12 mouse cellular contexts compared by ENCODE assay signal in the genomic region with DNA sequence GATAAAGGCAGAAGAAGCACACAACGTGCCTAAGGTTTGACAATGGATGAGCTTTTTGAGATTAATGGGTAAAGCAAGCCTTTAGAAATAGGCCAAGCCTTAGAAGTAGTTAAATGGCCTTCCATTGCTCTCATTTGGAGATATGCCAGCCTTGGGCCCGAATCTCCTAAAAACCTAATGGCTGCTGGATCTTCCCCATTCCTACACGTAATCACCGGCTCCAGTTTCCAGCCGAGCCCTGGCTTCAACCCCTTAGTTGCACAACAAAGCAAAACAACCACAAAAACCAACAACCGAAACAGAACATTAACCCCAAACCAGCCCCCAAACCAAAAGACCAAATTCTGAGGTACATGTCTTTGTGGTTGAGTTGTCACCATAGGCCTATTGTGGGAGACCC. TPM values are rescaled to one million over a fixed set of nuclear protein-coding genes. Genes with fewer than 3 reads are reported as not detected.
DNase-seq lines count a peak whose midpoint lies in the region; ATAC-seq and TF ChIP-seq lines count a peak whose summit lies in the region.
"Had no signal": no experiment of that assay in that cellular context is flagged by ENCODE, and none has a peak within 500 bp of the region (broad histone marks: within the 10 kb centered on the region; RNA-seq: fewer than 3 reads in every experiment).

No protein-coding gene starts in this region.

- no peak for DNase-seq in heart, embryonic 10.5 days (ENCODE audit: low spot score)
- DNase-seq in kidney, postnatal 10 days: peak; percentile 37
- no peak for DNase-seq in left cerebral cortex, adult 2 months (ENCODE audit: extremely low spot score in 1 of 2, low spot score in 2 of 2)
- no peak for DNase-seq in T-cell, adult 2 months (ENCODE audit: low spot score)
- DNase-seq: thymus, postnatal 36 days had no signal

- 85% methylated on average over 6 of the region's 6 CpGs for WGBS in heart, embryonic 10.5 days
- 81% methylated on average over 6 of the region's 6 CpGs for WGBS in heart, embryonic 11.5 days (ENCODE audit: insufficient replicate concordance)
- 79% methylated on average over 6 of the region's 6 CpGs for WGBS in forebrain, embryonic 12.5 days
- 63% methylated on average over 6 of the region's 6 CpGs for WGBS in neural tube, embryonic 15.5 days

- H3K4me2 ChIP-seq in heart, embryonic 11.5 days: no peak overlapping the region
- H3K4me2 ChIP-seq in forebrain, embryonic 12.5 days: no peak overlapping the region
- no peak overlapping the region for H3K4me2 ChIP-seq in neural tube, embryonic 15.5 days

- no peak overlapping the region for H3K9ac ChIP-seq in heart, embryonic 11.5 days (ENCODE audit: low read depth, low read length)
- no peak overlapping the region for H3K9ac ChIP-seq in forebrain, embryonic 12.5 days
- H3K9ac ChIP-seq in neural tube, embryonic 15.5 days (replicated peaks): no peak overlapping the region

- H3K4me1 ChIP-seq in heart, embryonic 10.5 days: peaks cover 15% of the 10 kb centered on the region
- H3K4me1 ChIP-seq in heart, embryonic 11.5 days (ENCODE audit: control insufficient read depth, insufficient read depth, low read length): peaks cover 7% of the 10 kb centered on the region; the same call in 1 of the 2 replicates
- H3K4me1 ChIP-seq in E14TG2a.4 (replicated peaks; ENCODE audit: low read depth, low read length): peaks cover 36% of the 10 kb centered on the region
- H3K4me1 ChIP-seq in forebrain, embryonic 12.5 days: peaks cover 19% of the 10 kb centered on the region
- H3K4me1 ChIP-seq in neural tube, embryonic 15.5 days: peaks cover 10% of the 10 kb centered on the region

- H3K27me3 ChIP-seq in heart, embryonic 10.5 days (ENCODE audit: insufficient read depth, poor library complexity, severe bottlenecking): 0 out of 2 replicates have a peak, but pooled peaks cover 4% of the 10 kb centered on the region
- no peaks in the 10 kb centered on the region for H3K27me3 ChIP-seq in heart, embryonic 11.5 days (ENCODE audit: control insufficient read depth, insufficient read depth, low read length)
- peaks cover 15% of the 10 kb centered on the region for H3K27me3 ChIP-seq in E14TG2a.4 (ENCODE audit: insufficient read depth, low read length)
- H3K27me3 ChIP-seq in forebrain, embryonic 12.5 days: no peaks in the 10 kb centered on the region
- H3K27me3 ChIP-seq in neural tube, embryonic 15.5 days (replicated peaks): no peaks in the 10 kb centered on the region
- H3K27me3 ChIP-seq: neural tube, embryonic 13.5 days had no signal

- ATAC-seq in heart, embryonic 11.5 days (replicated peaks; ENCODE audit: insufficient number of reproducible peaks, low FRiP score, low TSS enrichment): no peak
- ATAC-seq in forebrain, embryonic 12.5 days (ENCODE audit: low FRiP score): no peak
- no peak for ATAC-seq in neural tube, embryonic 15.5 days (ENCODE audit: low FRiP score)

- no peak for TF ChIP-seq CTCF in E14TG2a.4 (conservative IDR thresholded peaks at IDR 0.05; ENCODE audit: low read length)
- no peak for TF ChIP-seq CTCF in left cerebral cortex, adult 2 months (IDR thresholded peaks at IDR 0.05)

- intact Hi-C loops in left cerebral cortex, adult 2 months (cut with DNase I): no loop called here

- H3K36me3 ChIP-seq in heart, embryonic 10.5 days: no peaks in the 10 kb centered on the region
- H3K36me3 ChIP-seq in heart, embryonic 11.5 days (ENCODE audit: control insufficient read depth, insufficient read depth, low read length): no peaks in the 10 kb centered on the region
- H3K36me3 ChIP-seq in E14TG2a.4 (ENCODE audit: insufficient read depth, low read length): no peaks in the 10 kb centered on the region
- H3K36me3 ChIP-seq in forebrain, embryonic 12.5 days (replicated peaks): no peaks in the 10 kb centered on the region
- H3K36me3 ChIP-seq in neural tube, embryonic 15.5 days: no peaks in the 10 kb centered on the region
- H3K36me3 ChIP-seq: G1E; neural tube, embryonic 13.5 days had no signal

- no peak overlapping the region for H3K4me3 ChIP-seq in heart, embryonic 10.5 days
- H3K4me3 ChIP-seq in heart, embryonic 11.5 days (ENCODE audit: low read depth, low read length): no peak overlapping the region
- peak overlapping the region; percentile 18; the same call in 1 of the 2 replicates for H3K4me3 ChIP-seq in E14TG2a.4 (replicated peaks; ENCODE audit: low read length)
- H3K4me3 ChIP-seq in forebrain, embryonic 12.5 days (replicated peaks): no peak overlapping the region
- no peak overlapping the region for H3K4me3 ChIP-seq in left cerebral cortex, adult 2 months
- no peak overlapping the region for H3K4me3 ChIP-seq in neural tube, embryonic 15.5 days (replicated peaks)

- H3K9me3 ChIP-seq in heart, embryonic 10.5 days: no peaks in the 10 kb centered on the region
- no peaks in the 10 kb centered on the region for H3K9me3 ChIP-seq in heart, embryonic 11.5 days (replicated peaks; ENCODE audit: control insufficient read depth, low read length)
- no peaks in the 10 kb centered on the region for H3K9me3 ChIP-seq in E14TG2a.4 (ENCODE audit: low read length)
- no peaks in the 10 kb centered on the region for H3K9me3 ChIP-seq in forebrain, embryonic 12.5 days
- no peaks in the 10 kb centered on the region for H3K9me3 ChIP-seq in neural tube, embryonic 15.5 days (replicated peaks)
- H3K9me3 ChIP-seq: G1E; neural tube, embryonic 13.5 days had no signal

- peak overlapping the region; percentile 88; the same call in 1 of the 2 replicates for H3K27ac ChIP-seq in heart, embryonic 10.5 days
- no peak overlapping the region for H3K27ac ChIP-seq in heart, embryonic 11.5 days (ENCODE audit: low read depth, low read length)
- peak overlapping the region; percentile 85 for H3K27ac ChIP-seq in forebrain, embryonic 12.5 days
- H3K27ac ChIP-seq in left cerebral cortex, adult 2 months: no peak overlapping the region
- no peak overlapping the region for H3K27ac ChIP-seq in neural tube, embryonic 15.5 days (replicated peaks)
- H3K27ac ChIP-seq: neural tube, embryonic 13.5 days had no signal

RNA-seq across cellular contexts. Expression of a gene that starts 0.4 kb away (rescaled TPM):
- polyA plus RNA-seq in heart, embryonic 10.5 days (2016; fragmentation: Nextera tagmentation; extraction: Ambion mirVana): 22.0 and 28.5 TPM in 2 replicates
- polyA plus RNA-seq in heart, embryonic 11.5 days (2014; fragmentation: Nextera tagmentation; extraction: Ambion mirVana): 35.0 and 41.8 TPM in 2 replicates
- 27.6 and 30.3 TPM in 2 replicates for polyA plus RNA-seq in forebrain, embryonic 12.5 days (2016; fragmentation: Nextera tagmentation; extraction: Ambion mirVana)
- total RNA-seq in left cerebral cortex, adult 2 months (2021): 1 to 10 TPM; 5.3 to 8.4 TPM
- polyA plus RNA-seq in neural tube, embryonic 15.5 days (2015; fragmentation: Nextera tagmentation; extraction: Ambion mirVana): 33.1 and 38.3 TPM in 2 replicates
- total RNA-seq: G1E had no signal
- polyA plus RNA-seq: G1E had no signal

RNA-seq across cellular contexts. Expression of a gene that starts 23.0 kb away (rescaled TPM):
- polyA plus RNA-seq in heart, embryonic 10.5 days (2016; fragmentation: Nextera tagmentation; extraction: Ambion mirVana): 51.3 and 65.3 TPM in 2 replicates
- polyA plus RNA-seq in heart, embryonic 11.5 days (2014; fragmentation: Nextera tagmentation; extraction: Ambion mirVana): 95.9 and 105 TPM in 2 replicates
- 30.0 and 30.5 TPM in 2 replicates for polyA plus RNA-seq in forebrain, embryonic 12.5 days (2016; fragmentation: Nextera tagmentation; extraction: Ambion mirVana)
- total RNA-seq in left cerebral cortex, adult 2 months (2021): 1 to 10 TPM; 6.4 to 6.7 TPM
- 20.1 and 30.9 TPM in 2 replicates for polyA plus RNA-seq in neural tube, embryonic 15.5 days (2015; fragmentation: Nextera tagmentation; extraction: Ambion mirVana)

RNA-seq across cellular contexts. Expression of a gene that starts 32.2 kb away (rescaled TPM):
- 6.9 and 7.3 TPM in 2 replicates for polyA plus RNA-seq in heart, embryonic 10.5 days (2016; fragmentation: Nextera tagmentation; extraction: Ambion mirVana)
- polyA plus RNA-seq in heart, embryonic 11.5 days (2014; fragmentation: Nextera tagmentation; extraction: Ambion mirVana): 6.6 and 6.9 TPM in 2 replicates
- 9.4 and 10.2 TPM in 2 replicates for polyA plus RNA-seq in forebrain, embryonic 12.5 days (2016; fragmentation: Nextera tagmentation; extraction: Ambion mirVana)
- 1 to 10 TPM; 2.0 to 2.4 TPM for total RNA-seq in left cerebral cortex, adult 2 months (2021)
- 5.0 and 5.9 TPM in 2 replicates for polyA plus RNA-seq in neural tube, embryonic 15.5 days (2015; fragmentation: Nextera tagmentation; extraction: Ambion mirVana)
- total RNA-seq: G1E had no signal
- polyA plus RNA-seq: G1E had no signal

RNA-seq across cellular contexts. Expression of a gene that starts 41.8 kb away (rescaled TPM):
- polyA plus RNA-seq in heart, embryonic 10.5 days (2016; fragmentation: Nextera tagmentation; extraction: Ambion mirVana): 6.4 and 6.8 TPM in 2 replicates
- 8.5 and 13.8 TPM in 2 replicates for polyA plus RNA-seq in heart, embryonic 11.5 days (2014; fragmentation: Nextera tagmentation; extraction: Ambion mirVana)
- 18.7 and 19.6 TPM in 2 replicates for polyA plus RNA-seq in forebrain, embryonic 12.5 days (2016; fragmentation: Nextera tagmentation; extraction: Ambion mirVana)
- total RNA-seq in left cerebral cortex, adult 2 months (2021): 100 to 1,000 TPM; 101 to 102 TPM
- 15.0 and 16.2 TPM in 2 replicates for polyA plus RNA-seq in neural tube, embryonic 15.5 days (2015; fragmentation: Nextera tagmentation; extraction: Ambion mirVana)

RNA-seq across cellular contexts. Expression of a gene that starts 46.8 kb away (rescaled TPM):
- 0.18 and 0.19 TPM in 2 replicates for polyA plus RNA-seq in heart, embryonic 10.5 days (2016; fragmentation: Nextera tagmentation; extraction: Ambion mirVana)
- 0.37 and 0.49 TPM in 2 replicates for polyA plus RNA-seq in heart, embryonic 11.5 days (2014; fragmentation: Nextera tagmentation; extraction: Ambion mirVana)
- polyA plus RNA-seq in forebrain, embryonic 12.5 days (2016; fragmentation: Nextera tagmentation; extraction: Ambion mirVana): not detected in 2 replicates
- total RNA-seq in left cerebral cortex, adult 2 months (2021): not detected
- polyA plus RNA-seq in neural tube, embryonic 15.5 days (2015; fragmentation: Nextera tagmentation; extraction: Ambion mirVana): not detected in 2 replicates
- total RNA-seq: G1E; left cerebral cortex, postnatal 4 days had no signal
- polyA plus RNA-seq: G1E; neural tube, embryonic 13.5 days had no signal

Comparison
In these comparisons a context has a peak if more than half of its experiments do, and no peak if none do; other contexts are left out.
1. H3K27ac ChIP-seq: peak in heart, embryonic 10.5 days (single experiment) and forebrain, embryonic 12.5 days (single experiment); none in heart, embryonic 11.5 days (single experiment), left cerebral cortex, adult 2 months (single experiment) and neural tube, embryonic 15.5 days (single experiment).